ENCODE assay signal across 8 mouse cellular contexts in genomic region chr4:26346443-26347106, GRCm38 (mm10). TPM values are rescaled to one million over a fixed set of nuclear protein-coding genes. Genes with fewer than 3 reads are reported as not detected.
DNase-seq lines count a peak whose midpoint lies in the region; ATAC-seq and TF ChIP-seq lines count a peak whose summit lies in the region.

Gene Manea (minus strand): TSS chr4:26346891.

- no peaks in the 10 kb centered on the region for H3K9me3 ChIP-seq in megakaryocyte, embryonic 14.5 days

- peaks cover 3% of the 10 kb centered on the region for H3K36me3 ChIP-seq in megakaryocyte, embryonic 14.5 days (replicated peaks; ENCODE audit: low read length)

- TF ChIP-seq CTCF in cortical plate, adult 2 months (IDR thresholded peaks at IDR 0.05; ENCODE audit: extremely low read depth, insufficient read depth, low read length) = no peak

- peak within 1 kb of the TSS; percentile 96 for H3K27ac ChIP-seq in cortical plate, adult 2 months (ENCODE audit: insufficient read depth, low read length)

- peak; percentile 84 to 88 for DNase-seq in gastrocnemius, adult 8-10 months (ENCODE audit: low spot score in 2 of 2)
- DNase-seq in hindlimb bud, embryonic 11.5 days (ENCODE audit: extremely low spot score, low read depth, low spot score) = peak; percentile 33
- peak; percentile 72 to 81 for DNase-seq in left cerebral cortex, adult 8-10 months (ENCODE audit: low spot score in 2 of 2)
- peak; percentile 88 to 90 for DNase-seq in right cerebral cortex, postnatal 10 days (ENCODE audit: low spot score in 2 of 2)
- DNase-seq in urinary bladder, postnatal 25 days (ENCODE audit: low spot score) = peak; percentile 93

- H3K4me3 ChIP-seq in cortical plate, adult 2 months (ENCODE audit: insufficient read depth, low read length) = peak within 1 kb of the TSS; percentile 85
- peak within 1 kb of the TSS; percentile 96 for H3K4me3 ChIP-seq in megakaryocyte, embryonic 14.5 days (replicated peaks)

- ATAC-seq in activated CD4-positive, CD25-positive, alpha-beta regulatory T cell, adult 4 months = peak; percentile 92

- peaks cover 2% of the 10 kb centered on the region; the same call in 1 of the 2 replicates for H3K4me1 ChIP-seq in cortical plate, adult 2 months (ENCODE audit: control insufficient read depth, insufficient read depth, low read length)
- H3K4me1 ChIP-seq in megakaryocyte, embryonic 14.5 days = peaks cover 37% of the 10 kb centered on the region

- H3K27me3 ChIP-seq in megakaryocyte, embryonic 14.5 days (replicated peaks) = no peaks in the 10 kb centered on the region

- TF ChIP-seq POLR2A in cortical plate, adult 2 months (IDR thresholded peaks at IDR 0.05; ENCODE audit: extremely low read depth, insufficient read depth, low read length) = peak; percentile 78

RNA-seq across cellular contexts. Expression of gene Manea, which starts in this region (rescaled TPM):
- polyA plus RNA-seq in activated CD4-positive, CD25-positive, alpha-beta regulatory T cell, adult 4 months (2017; shearing (Covaris generic)) = 10 to 100 TPM; 10.2 to 11.9 TPM
- 14.1 TPM in 2 replicates for polyA plus RNA-seq in cortical plate, adult 2 months (2012; rRNA removed)
- total RNA-seq in gastrocnemius, adult 8-10 months (2022) = 1 to 10 TPM; 3.7 to 4.4 (median 3.8) TPM
- 10 to 100 TPM; 30.3 to 41.1 (median 37.4) TPM for total RNA-seq in left cerebral cortex, adult 8-10 months (2022)
- 0.44 and 4.5 TPM in 2 replicates for polyA plus RNA-seq in megakaryocyte, embryonic 14.5 days (2012; ENCODE audit: insufficient read depth, low replicate concordance)

Comparison
In these comparisons a context has a peak if more than half of its experiments do, and no peak if none do; other contexts are left out.
1. Peak in every context shown above with its lines: DNase-seq, ATAC-seq, H3K4me3 ChIP-seq and H3K27ac ChIP-seq.
2. RNA of gene Manea (total RNA-seq): 30.3 to 41.1 TPM in left cerebral cortex, adult 8-10 months; 3.7 to 4.4 TPM in gastrocnemius, adult 8-10 months; every median in the first group is over 4 times any median in the second.
3. DNase-seq: peak in every context shown above with its lines; median percentile 93 in urinary bladder, postnatal 25 days; 89 in right cerebral cortex, postnatal 10 days; 86 in gastrocnemius, adult 8-10 months; 76 in left cerebral cortex, adult 8-10 months; 33 in hindlimb bud, embryonic 11.5 days.